Mouse (Mus musculus) left cerebral cortex, adult 2 months (tissue): ENCODE measurements around the gene Cnot6. TPM values are rescaled to one million over a fixed set of nuclear protein-coding genes. Genes with fewer than 3 reads are reported as not detected.
A peak's percentile ranks its signal among the peaks of the same experiment; 100 is the strongest.

Source experiments
- DNase-seq, 2 experiments: peaks; one replicate each; pipeline ENCODE4 v3.0.0; 2021 to 2022; ENCODE audit warnings: low spot score in 2 of 2, mixed read lengths in 1 of 2; ENCODE audit errors: extremely low spot score in 1 of 2
- H3K27ac ChIP-seq: fragments of 200-600 bp; 2 replicates; pipeline ENCODE4 v1.8.1; 2022
- H3K4me3 ChIP-seq: fragments of 200-600 bp; 2 replicates; pipeline ENCODE4 v1.8.1; 2022
- CTCF ChIP-seq: fragments of 200-600 bp; IDR thresholded peaks from 2 replicates; pipeline ENCODE4 v1.8.1; 2022; ENCODE audit warnings: antibody characterized with exemption, mild to moderate bottlenecking, moderate library complexity
- intact Hi-C: fragments of 180-260 bp; cut with DNase I; formaldehyde crosslinking; loops from one replicate; pipeline ENCODE4 v1.15.1; 2025
- total RNA-seq, 2 experiments: library from RNA; stranded (reverse); gene quantifications; 2 replicates each; pipeline ENCODE4 v1.2.3; 2021

The Cnot6 gene
- total RNA-seq, 2 experiments from 2014 or later, result 48.7 to 50.8 TPM

- Histone ChIP-seq H3K4me3 (no peak overlapping the region), H3K27ac (no peak overlapping the region)
- no peak for DNase-seq
- intact Hi-C loops, result no loop called here
- no peak for TF ChIP-seq CTCF
Observed at GRCm38 (mm10) chr11:49737625-49738024, 25.1 kb upstream of the Cnot6 start.

- Histone ChIP-seq H3K27ac (no peak overlapping the region), H3K4me3 (no peak overlapping the region)
- DNase-seq, result no peak
- intact Hi-C loops, result no loop called here
- TF ChIP-seq CTCF, result no peak
Observed at GRCm38 (mm10) chr11:49734771-49735170, 22.2 kb upstream of the Cnot6 start.

DNA sequence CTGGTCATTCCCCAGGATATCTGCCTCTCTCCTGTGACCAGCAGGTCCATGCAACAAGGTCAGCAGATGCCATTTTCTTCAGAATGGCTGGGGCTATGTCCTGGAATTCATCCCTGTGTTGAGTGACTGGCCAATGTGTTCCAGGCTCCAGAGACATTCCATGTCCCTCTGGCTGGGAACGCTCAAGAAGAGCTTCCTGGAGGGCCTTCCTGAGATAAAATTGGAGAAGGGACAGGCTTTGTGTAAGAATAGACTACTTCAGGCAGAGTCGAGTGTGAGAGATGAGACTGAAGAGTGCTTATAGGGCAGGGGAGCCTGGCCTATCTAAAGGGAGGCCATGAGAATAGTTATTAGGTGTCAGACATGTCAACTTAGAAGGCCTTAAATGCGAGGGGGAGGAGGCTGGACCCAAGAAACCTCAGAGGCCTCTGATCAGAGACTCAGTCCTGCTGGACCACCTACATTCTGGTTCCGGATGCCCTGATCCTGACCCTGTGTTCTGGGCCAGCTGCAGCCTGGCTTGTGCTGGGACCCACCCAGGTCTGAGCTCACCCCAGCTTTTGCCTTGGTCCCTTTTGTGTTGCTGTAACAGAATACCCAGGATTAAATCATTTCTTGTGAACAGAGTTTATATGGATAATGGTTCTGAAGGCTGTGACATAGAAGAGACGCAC lies 17.9 kb upstream of the Cnot6 start:
- DNase-seq, result no peak
- no peak overlapping the region for H3K27ac ChIP-seq
- no peak overlapping the region for H3K4me3 ChIP-seq
- intact Hi-C loops, result no loop called here
- no peak for TF ChIP-seq CTCF

- no peak overlapping the region for H3K4me3 ChIP-seq
- peak; percentile 50 to 54 for DNase-seq
- TF ChIP-seq CTCF, result peak; percentile 91
- H3K27ac ChIP-seq, result no peak overlapping the region
- intact Hi-C loops, result loop anchor here (1.0 to 5.0 kb wide), 4 partner anchors 91 to 234 kb away; no protein-coding TSS in a partner anchor
Observed at GRCm38 (mm10) chr11:49727877-49728276, 15.4 kb upstream of the Cnot6 start.

GRCm38 (mm10) chr11:49726800-49727199 lies 14.3 kb upstream of the Cnot6 start:
- H3K27ac ChIP-seq, result no peak overlapping the region
- no peak for DNase-seq
- H3K4me3 ChIP-seq, result no peak overlapping the region
- intact Hi-C loops, result loop anchor here (5.0 kb wide), 1 partner anchor 236 kb away; no protein-coding TSS in a partner anchor
- TF ChIP-seq CTCF, result no peak

- H3K4me3 ChIP-seq, result no peak overlapping the region
- no peak for TF ChIP-seq CTCF
- no peak overlapping the region for H3K27ac ChIP-seq
- DNase-seq, result no peak
- intact Hi-C loops, result loop anchor here (5.0 kb wide), 1 partner anchor 238 kb away; no protein-coding TSS in a partner anchor
Observed at GRCm38 (mm10) chr11:49724676-49725075, 12.2 kb upstream of the Cnot6 start.

DNA sequence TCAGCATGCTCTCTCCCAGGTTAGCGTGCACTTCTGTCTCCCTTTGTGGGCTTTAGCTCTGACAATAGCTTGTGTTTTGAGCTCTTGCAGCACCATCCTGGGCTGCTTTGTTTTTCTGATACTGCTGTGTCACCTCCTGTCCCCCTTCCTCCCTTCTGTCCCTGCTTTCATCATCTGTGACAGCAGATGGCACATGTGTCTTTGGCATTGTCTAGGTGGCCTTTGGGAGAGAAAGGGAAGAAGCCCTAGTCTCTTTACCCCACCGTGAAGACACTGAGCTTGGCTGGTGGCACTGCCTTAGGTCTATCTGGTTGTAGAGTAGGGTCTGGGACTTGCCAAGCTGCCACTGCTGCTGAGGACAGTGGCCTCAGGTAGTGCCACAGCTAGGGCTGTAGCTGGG lies 10.8 kb upstream of the Cnot6 start:
- no peak overlapping the region for H3K4me3 ChIP-seq
- no peak overlapping the region for H3K27ac ChIP-seq
- DNase-seq, result no peak
- TF ChIP-seq CTCF, result no peak
- intact Hi-C loops, result no loop called here

GRCm38 (mm10) chr11:49722692-49723091 lies 10.2 kb upstream of the Cnot6 start:
- no peak overlapping the region for H3K27ac ChIP-seq
- TF ChIP-seq CTCF, result no peak
- no peak overlapping the region for H3K4me3 ChIP-seq
- no peak for DNase-seq
- intact Hi-C loops, result no loop called here

DNA sequence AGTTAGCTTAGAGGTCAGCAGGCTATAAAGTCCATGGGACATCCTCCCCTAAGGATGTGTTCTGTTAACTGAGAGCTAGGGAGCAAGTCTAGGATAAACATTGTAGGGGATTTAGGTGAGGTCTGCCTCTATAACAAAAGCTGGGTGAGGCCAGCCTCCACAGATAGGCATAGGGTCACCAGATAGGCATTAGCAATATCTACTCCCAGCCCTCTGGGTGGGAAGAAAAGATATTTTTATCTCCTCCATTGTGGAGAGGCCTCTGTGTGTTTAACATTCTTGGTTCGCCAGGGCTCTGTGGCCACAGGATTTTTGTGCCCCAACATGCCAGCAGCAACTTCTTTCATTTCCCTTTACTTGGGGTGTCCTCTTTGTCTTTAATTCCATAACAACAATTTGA lies 8.8 kb upstream of the Cnot6 start:
- TF ChIP-seq CTCF, result no peak
- Histone ChIP-seq H3K4me3 (no peak overlapping the region), H3K27ac (no peak overlapping the region)
- DNase-seq, result no peak
- intact Hi-C loops, result no loop called here

GRCm38 (mm10) chr11:49719466-49720151 lies 7.1 kb upstream of the Cnot6 start:
- H3K4me3 ChIP-seq, result no peak overlapping the region
- no peak for TF ChIP-seq CTCF
- no peak for DNase-seq
- intact Hi-C loops, result loop anchor here (10.0 kb wide), 1 partner anchor 885 kb away; no protein-coding TSS in a partner anchor
- no peak overlapping the region for H3K27ac ChIP-seq

- intact Hi-C loops, result loop anchor here (5.0 to 10.0 kb wide), 3 partner anchors 61 to 879 kb away; partner anchors contain the start of gene Mapk9
- peak overlapping the region; percentile 94 for H3K4me3 ChIP-seq
- TF ChIP-seq CTCF, result no peak
- no peak for DNase-seq
- H3K27ac ChIP-seq, result peak overlapping the region; percentile 20; the same call in 1 of the 2 replicates
Observed at GRCm38 (mm10) chr11:49713336-49714334, 1.1 kb upstream of the Cnot6 start.
